Mouse (Mus musculus): ENCODE results near the gene Zfp827. TPM values are rescaled to one million over a fixed set of nuclear protein-coding genes. Genes with fewer than 3 reads are reported as not detected.
A peak's percentile ranks its signal among the peaks of the same experiment; 100 is the strongest.

Zfp827 gene
- total RNA-seq (2014; rRNA removed) (37.0 and 37.5 TPM in 2 replicates), polyA plus RNA-seq (2015; fragmentation: Nextera tagmentation; extraction: Ambion mirVana) (7.4 and 8.8 TPM in 2 replicates)

DNA sequence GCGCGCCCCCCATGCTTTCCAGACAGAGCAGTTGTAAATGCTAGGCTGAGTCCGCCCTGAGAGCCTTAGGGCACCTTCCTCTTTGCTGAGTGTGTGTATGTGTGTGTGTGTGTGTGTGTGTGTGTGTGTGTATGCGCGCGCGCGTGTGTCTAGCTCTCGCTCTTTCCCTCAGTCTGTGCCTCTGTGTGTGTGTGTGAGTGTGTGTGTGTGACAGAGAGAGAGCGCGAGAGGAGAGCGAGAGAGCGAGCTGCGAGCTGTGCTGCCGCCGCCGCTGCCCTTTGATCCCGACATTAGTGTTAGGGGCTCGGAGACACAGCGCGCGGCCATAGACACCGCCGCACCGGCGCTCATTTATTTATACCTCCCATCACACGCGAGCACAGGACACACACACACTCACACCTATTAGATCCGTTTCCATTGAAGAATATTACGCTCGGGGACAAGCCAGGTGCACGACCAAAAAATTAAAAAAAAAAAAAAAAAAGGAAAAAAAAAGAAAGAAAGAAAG is at the start of gene Zfp827:
Zfp827 (plus strand) TSS at position 461 of the 511 bp plus-strand sequence.
- no peaks in the 10 kb centered on the region for H3K4me1 ChIP-seq (ENCODE audit: insufficient read depth, low read length)
- TF ChIP-seq CTCF (IDR thresholded peaks at IDR 0.05): no peak
- WGBS: under 1% methylated on average over 32 of the region's 32 CpGs
- peak within 1 kb of the TSS; percentile 95 for H3K4me2 ChIP-seq (ENCODE audit: low read depth, low read length, poor library complexity, severe bottlenecking)
- ATAC-seq (ENCODE audit: low FRiP score) (peak; percentile 68), DNase-seq (ENCODE audit: low spot score) (peak; percentile 89)
- H3K9ac ChIP-seq (replicated peaks; ENCODE audit: low read length, poor library complexity, severe bottlenecking): peak within 1 kb of the TSS; percentile 93
- no peaks in the 10 kb centered on the region for H3K36me3 ChIP-seq (ENCODE audit: insufficient read depth, low read length)
- no peaks in the 10 kb centered on the region for H3K9me3 ChIP-seq (ENCODE audit: low read length)
- H3K27me3 ChIP-seq (ENCODE audit: insufficient read depth, low read length): no peaks in the 10 kb centered on the region
- H3K4me3 ChIP-seq (ENCODE audit: low read depth, low read length): peak within 1 kb of the TSS; percentile 91
- peak within 1 kb of the TSS; percentile 98 for H3K27ac ChIP-seq (ENCODE audit: low read depth, low read length)

DNA sequence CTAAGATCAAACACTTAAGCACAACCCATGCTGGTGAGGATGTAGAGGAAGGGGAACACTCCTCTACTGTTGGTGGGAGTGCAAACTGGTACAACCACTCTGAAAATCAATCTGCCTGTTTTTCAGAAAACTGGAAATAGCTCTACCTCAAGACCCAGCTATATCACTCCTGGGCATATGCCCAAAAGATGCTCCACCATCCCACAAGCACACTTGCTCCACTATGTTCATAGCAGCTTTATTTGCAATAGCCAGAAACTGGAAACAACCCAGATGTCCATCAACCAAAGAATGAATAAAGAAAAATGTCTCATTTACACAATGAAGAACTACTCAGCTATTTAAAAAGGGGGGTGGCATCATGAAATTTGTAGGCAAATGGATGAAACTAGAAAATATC is 23.9 kb upstream of the Zfp827 start:
- Histone ChIP-seq H3K36me3 (ENCODE audit: insufficient read depth, low read length) (no peaks in the 10 kb centered on the region), H3K27ac (ENCODE audit: low read depth, low read length) (no peak overlapping the region), H3K4me2 (ENCODE audit: low read depth, low read length, poor library complexity, severe bottlenecking) (no peak overlapping the region), H3K27me3 (ENCODE audit: insufficient read depth, low read length) (no peaks in the 10 kb centered on the region), H3K9me3 (ENCODE audit: low read length) (no peaks in the 10 kb centered on the region), H3K9ac (replicated peaks; ENCODE audit: low read length, poor library complexity, severe bottlenecking) (no peak overlapping the region), H3K4me3 (ENCODE audit: low read depth, low read length) (no peak overlapping the region), H3K4me1 (ENCODE audit: insufficient read depth, low read length) (no peaks in the 10 kb centered on the region)
- DNase-seq (ENCODE audit: low spot score) (no peak), ATAC-seq (ENCODE audit: low FRiP score) (no peak)
- TF ChIP-seq CTCF (IDR thresholded peaks at IDR 0.05): no peak

DNA sequence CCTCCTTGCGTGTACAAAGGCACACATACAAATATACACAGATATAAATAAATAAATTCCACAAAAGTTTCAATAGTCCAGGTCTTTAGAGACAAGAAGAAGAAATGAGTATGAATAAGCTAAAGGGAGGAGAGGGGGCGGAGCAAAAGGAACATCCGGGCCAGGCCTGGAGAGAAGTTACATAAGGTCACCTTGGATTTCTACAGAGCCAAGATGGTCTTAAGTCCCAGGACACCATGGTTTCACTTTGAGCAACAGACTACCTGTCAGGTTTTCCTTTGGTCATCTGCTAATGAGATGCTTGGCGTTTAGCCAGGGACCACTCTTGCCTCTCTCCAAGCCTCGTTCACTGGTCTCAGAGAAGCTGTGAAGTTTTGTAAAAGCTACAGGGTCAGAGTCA is 13.2 kb upstream of the Zfp827 start:
- Histone ChIP-seq H3K9me3 (ENCODE audit: low read length) (no peaks in the 10 kb centered on the region), H3K9ac (replicated peaks; ENCODE audit: low read length, poor library complexity, severe bottlenecking) (no peak overlapping the region), H3K4me1 (ENCODE audit: insufficient read depth, low read length) (no peaks in the 10 kb centered on the region), H3K27ac (ENCODE audit: low read depth, low read length) (no peak overlapping the region), H3K36me3 (ENCODE audit: insufficient read depth, low read length) (no peaks in the 10 kb centered on the region), H3K27me3 (ENCODE audit: insufficient read depth, low read length) (no peaks in the 10 kb centered on the region), H3K4me2 (ENCODE audit: low read depth, low read length, poor library complexity, severe bottlenecking) (no peak overlapping the region), H3K4me3 (ENCODE audit: low read depth, low read length) (no peak overlapping the region)
- WGBS: 84% methylated on average over 5 of the region's 5 CpGs
- no peak for DNase-seq (ENCODE audit: low spot score)
- ATAC-seq (ENCODE audit: low FRiP score): no peak
- TF ChIP-seq CTCF (IDR thresholded peaks at IDR 0.05): no peak

DNA sequence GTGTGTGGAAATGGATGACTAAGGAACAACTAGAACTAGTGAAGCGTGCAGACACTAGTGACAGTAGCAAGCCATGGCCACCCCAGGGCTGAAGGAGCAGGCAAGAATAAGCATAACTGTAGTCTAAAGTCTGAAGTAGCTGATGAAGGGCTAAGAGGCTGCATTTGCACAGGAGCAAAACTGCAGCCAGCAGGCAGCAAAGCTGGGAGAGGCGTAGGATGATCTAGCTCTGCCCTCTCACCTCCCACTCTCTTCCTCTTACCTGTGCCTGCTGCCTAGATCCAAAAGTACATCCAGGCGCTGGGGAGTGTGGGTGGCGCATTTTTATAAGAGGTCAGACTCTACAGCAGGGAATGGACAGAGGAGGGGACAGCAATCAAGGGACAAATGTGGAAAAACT is 12.2 kb upstream of the Zfp827 start:
- Histone ChIP-seq H3K9ac (replicated peaks; ENCODE audit: low read length, poor library complexity, severe bottlenecking) (no peak overlapping the region), H3K27ac (ENCODE audit: low read depth, low read length) (no peak overlapping the region), H3K4me1 (ENCODE audit: insufficient read depth, low read length) (no peaks in the 10 kb centered on the region), H3K4me3 (ENCODE audit: low read depth, low read length) (no peak overlapping the region), H3K4me2 (ENCODE audit: low read depth, low read length, poor library complexity, severe bottlenecking) (no peak overlapping the region), H3K9me3 (ENCODE audit: low read length) (no peaks in the 10 kb centered on the region), H3K36me3 (ENCODE audit: insufficient read depth, low read length) (no peaks in the 10 kb centered on the region), H3K27me3 (ENCODE audit: insufficient read depth, low read length) (no peaks in the 10 kb centered on the region)
- no peak for TF ChIP-seq CTCF (IDR thresholded peaks at IDR 0.05)
- ATAC-seq (ENCODE audit: low FRiP score) (no peak), DNase-seq (ENCODE audit: low spot score) (no peak)
- WGBS: 86% methylated on average over 4 of the region's 4 CpGs

DNA sequence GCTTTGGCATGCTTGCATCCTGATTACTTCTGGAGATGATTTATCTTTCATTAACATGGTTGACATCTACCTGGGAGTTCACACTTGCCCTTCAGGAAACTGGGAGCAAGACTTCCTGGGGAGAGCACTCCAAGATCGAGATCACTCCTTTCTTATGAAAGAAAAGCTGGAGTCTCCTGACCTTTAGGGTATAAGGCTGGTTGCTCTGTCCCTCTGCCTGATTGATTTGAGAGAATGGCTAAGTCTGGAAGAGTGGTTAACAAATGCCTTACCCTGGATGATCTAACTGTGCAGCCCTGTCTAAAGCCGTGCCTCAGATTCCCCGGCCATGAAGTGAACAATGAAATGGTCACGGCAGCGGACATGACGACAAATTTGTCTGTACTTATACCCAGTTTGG is 11.7 kb upstream of the Zfp827 start:
- TF ChIP-seq CTCF (IDR thresholded peaks at IDR 0.05): no peak
- ATAC-seq (ENCODE audit: low FRiP score) (no peak), DNase-seq (ENCODE audit: low spot score) (no peak)
- H3K9ac ChIP-seq (replicated peaks; ENCODE audit: low read length, poor library complexity, severe bottlenecking): no peak overlapping the region
- H3K27ac ChIP-seq (ENCODE audit: low read depth, low read length): no peak overlapping the region
- no peak overlapping the region for H3K4me2 ChIP-seq (ENCODE audit: low read depth, low read length, poor library complexity, severe bottlenecking)
- WGBS: 48% methylated on average over 6 of the region's 6 CpGs
- no peaks in the 10 kb centered on the region for H3K27me3 ChIP-seq (ENCODE audit: insufficient read depth, low read length)
- no peaks in the 10 kb centered on the region for H3K4me1 ChIP-seq (ENCODE audit: insufficient read depth, low read length)
- H3K9me3 ChIP-seq (ENCODE audit: low read length): no peaks in the 10 kb centered on the region
- H3K36me3 ChIP-seq (ENCODE audit: insufficient read depth, low read length): no peaks in the 10 kb centered on the region
- H3K4me3 ChIP-seq (ENCODE audit: low read depth, low read length): no peak overlapping the region

DNA sequence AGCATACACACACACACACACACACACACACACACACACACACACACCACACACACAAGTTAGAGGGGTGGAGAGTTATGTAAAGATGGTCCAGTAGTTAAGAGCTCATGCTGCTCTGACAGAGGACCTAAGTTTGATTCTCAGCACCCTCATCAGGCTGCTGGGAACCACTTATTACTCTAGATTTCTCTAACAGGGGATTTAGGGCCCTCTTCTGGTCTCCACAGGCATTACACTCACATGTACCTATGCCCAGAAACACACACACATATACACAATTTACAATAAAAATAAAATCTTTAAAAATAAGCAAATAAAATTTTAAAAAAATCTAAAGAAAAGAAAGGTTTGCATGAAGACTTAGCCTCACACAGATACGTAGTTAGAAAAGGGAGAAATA is 4.3 kb upstream of the Zfp827 start:
- Histone ChIP-seq H3K9ac (replicated peaks; ENCODE audit: low read length, poor library complexity, severe bottlenecking) (no peak overlapping the region), H3K27ac (ENCODE audit: low read depth, low read length) (no peak overlapping the region), H3K4me1 (ENCODE audit: insufficient read depth, low read length) (no peaks in the 10 kb centered on the region), H3K4me3 (ENCODE audit: low read depth, low read length) (no peak overlapping the region), H3K27me3 (ENCODE audit: insufficient read depth, low read length) (no peaks in the 10 kb centered on the region), H3K4me2 (ENCODE audit: low read depth, low read length, poor library complexity, severe bottlenecking) (no peak overlapping the region), H3K9me3 (ENCODE audit: low read length) (no peaks in the 10 kb centered on the region), H3K36me3 (ENCODE audit: insufficient read depth, low read length) (no peaks in the 10 kb centered on the region)
- no peak for TF ChIP-seq CTCF (IDR thresholded peaks at IDR 0.05)
- 98% methylated on average over 1 of the region's 1 CpGs for WGBS
- DNase-seq (ENCODE audit: low spot score) (no peak), ATAC-seq (ENCODE audit: low FRiP score) (no peak)
